Mouse (Mus musculus) heart, embryonic 12.5 days (tissue): ENCODE results near the gene Rita1. TPM values are rescaled to one million over a fixed set of nuclear protein-coding genes. Genes with fewer than 3 reads are reported as not detected.

Experiments used
- ATAC-seq: fragments of 200-750 bp; cut with Nextera tagmentation; 2 replicates; pipeline ENCODE4 v1.8.0; 2017; ENCODE audit warnings: moderate TSS enrichment, moderate library complexity; ENCODE audit not compliant: insufficient number of reproducible peaks, low FRiP score
- H3K27ac ChIP-seq: fragments of 300-500 bp; sonication (generic); 2 replicates; pipeline ENCODE4 v1.5.1; 2016; ENCODE audit warnings: mild to moderate bottlenecking, moderate library complexity; ENCODE audit not compliant: poor library complexity, severe bottlenecking
- H3K27me3 ChIP-seq: fragments of 300-500 bp; sonication (generic); replicated peaks from 2 replicates; pipeline ENCODE4 v1.6.1; 2016; ENCODE audit warnings: mild to moderate bottlenecking, moderate library complexity
- H3K36me3 ChIP-seq: fragments of 300-500 bp; sonication (generic); 2 replicates; pipeline ENCODE4 v1.6.1; 2016; ENCODE audit warnings: mild to moderate bottlenecking, moderate library complexity
- H3K4me1 ChIP-seq: fragments of 300-500 bp; sonication (generic); replicated peaks from 2 replicates; pipeline ENCODE4 v1.6.1; 2016; ENCODE audit warnings: mild to moderate bottlenecking
- H3K4me2 ChIP-seq: fragments of 300-500 bp; sonication (generic); 2 replicates; pipeline ENCODE4 v1.6.1; 2016; ENCODE audit warnings: mild to moderate bottlenecking, moderate library complexity
- H3K4me3 ChIP-seq: fragments of 300-500 bp; sonication (generic); 2 replicates; pipeline ENCODE4 v1.5.1; 2016; ENCODE audit warnings: mild to moderate bottlenecking
- H3K9ac ChIP-seq: fragments of 300-500 bp; sonication (generic); 2 replicates; pipeline ENCODE4 v1.6.1; 2016; ENCODE audit warnings: mild to moderate bottlenecking, moderate library complexity
- H3K9me3 ChIP-seq: fragments of 300-500 bp; sonication (generic); replicated peaks from 2 replicates; pipeline ENCODE4 v1.6.1; 2016; ENCODE audit warnings: mild to moderate bottlenecking, moderate library complexity
- WGBS: fragments of 180-500 bp; shearing (Covaris S2); methylation state at CpG from one replicate; pipeline ENCODE4 v1.1.7; 2016; 5-methylcytosine and 5-hydroxymethylcytosine counted together
- polyA plus RNA-seq: library from polyadenylated mRNA; unstranded; fragments of >200 nt; fragmentation: Nextera tagmentation; extraction: Ambion mirVana; gene quantifications from 2 replicates; pipeline ENCODE4 v1.2.1, GENCODE M21; 2016

Rita1 gene
- polyA plus RNA-seq, 1 experiment from 2014 or later = 9.1 TPM

DNA sequence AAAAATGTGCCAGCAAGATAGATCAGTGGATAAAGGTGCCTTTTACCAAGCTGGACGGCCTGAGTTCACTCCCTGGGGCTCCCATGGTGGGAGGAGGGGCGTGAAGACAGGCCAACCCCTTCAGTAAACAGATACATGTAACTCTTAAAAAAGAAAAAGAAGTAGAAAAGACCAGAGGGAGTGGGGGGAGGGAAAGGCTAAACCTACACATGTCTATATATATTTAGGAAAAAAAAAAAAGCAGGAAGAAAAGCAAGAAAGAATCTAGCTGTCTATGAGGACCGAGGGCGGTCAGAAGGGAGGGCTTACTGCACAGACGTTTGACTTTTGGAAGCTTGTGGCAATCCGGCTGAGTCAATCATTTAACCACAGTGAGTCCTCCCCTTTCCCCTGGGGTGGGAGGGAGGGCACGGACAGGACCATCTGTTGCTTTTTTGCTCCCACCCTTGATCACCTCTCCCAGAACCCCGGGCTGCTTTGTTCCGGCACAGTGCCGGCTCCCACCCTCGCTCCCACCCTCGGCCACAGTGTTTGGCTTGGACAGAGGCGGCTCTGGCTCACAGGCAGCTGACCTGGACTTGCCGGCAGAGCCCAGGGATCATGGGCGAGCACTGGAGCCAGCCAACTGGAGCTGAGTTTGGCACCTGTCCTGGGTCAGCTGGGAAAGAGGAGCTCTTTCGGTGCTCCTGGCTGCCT is 51.6 kb downstream of the Rita1 start:
- Histone ChIP-seq H3K9me3 (no peaks in the 10 kb centered on the region), H3K4me2 (peak overlapping the region; percentile 46; the same call in 1 of the 2 replicates), H3K4me1 (peaks cover 56% of the 10 kb centered on the region), H3K27ac (peak overlapping the region; percentile 37; the same call in 1 of the 2 replicates), H3K4me3 (no peak overlapping the region), H3K27me3 (no peaks in the 10 kb centered on the region), H3K9ac (no peak overlapping the region), H3K36me3 (peaks cover 19% of the 10 kb centered on the region)
- 0 out of 2 replicates have a peak, but pooled peaks have one; percentile 33 for ATAC-seq
- 26% methylated on average over 16 of the region's 16 CpGs for WGBS

DNA sequence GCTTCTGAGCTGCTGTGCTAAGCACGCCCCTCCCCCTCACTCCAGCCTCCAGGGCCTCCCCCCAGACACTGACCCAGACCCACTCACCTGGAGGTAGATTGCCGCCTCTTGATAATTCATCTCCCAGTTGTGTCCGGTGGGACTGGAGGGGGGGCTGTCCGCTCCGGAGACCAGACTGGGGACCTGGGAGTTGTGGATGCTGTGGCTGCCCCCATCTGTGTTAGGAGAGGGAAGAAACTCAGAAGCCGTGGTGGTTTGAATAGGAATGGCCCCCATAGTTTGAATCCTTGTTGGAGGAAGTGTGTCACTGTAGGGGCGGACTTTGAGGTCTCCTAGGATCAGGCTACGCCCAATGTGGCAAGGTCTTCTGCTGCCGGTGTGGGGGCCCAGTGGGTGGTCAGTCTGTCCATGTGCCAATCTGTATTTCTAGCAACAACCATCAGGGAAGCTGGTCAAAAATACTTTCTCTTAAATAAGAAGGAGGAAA is 52.2 kb downstream of the Rita1 start:
- H3K4me2 ChIP-seq = no peak overlapping the region
- H3K4me3 ChIP-seq = no peak overlapping the region
- no peaks in the 10 kb centered on the region for H3K9me3 ChIP-seq
- H3K4me1 ChIP-seq = peaks cover 50% of the 10 kb centered on the region
- no peak for ATAC-seq
- no peak overlapping the region for H3K9ac ChIP-seq
- H3K27me3 ChIP-seq = no peaks in the 10 kb centered on the region
- WGBS = 70% methylated on average over 9 of the region's 9 CpGs
- peaks cover 25% of the 10 kb centered on the region for H3K36me3 ChIP-seq
- no peak overlapping the region for H3K27ac ChIP-seq

DNA sequence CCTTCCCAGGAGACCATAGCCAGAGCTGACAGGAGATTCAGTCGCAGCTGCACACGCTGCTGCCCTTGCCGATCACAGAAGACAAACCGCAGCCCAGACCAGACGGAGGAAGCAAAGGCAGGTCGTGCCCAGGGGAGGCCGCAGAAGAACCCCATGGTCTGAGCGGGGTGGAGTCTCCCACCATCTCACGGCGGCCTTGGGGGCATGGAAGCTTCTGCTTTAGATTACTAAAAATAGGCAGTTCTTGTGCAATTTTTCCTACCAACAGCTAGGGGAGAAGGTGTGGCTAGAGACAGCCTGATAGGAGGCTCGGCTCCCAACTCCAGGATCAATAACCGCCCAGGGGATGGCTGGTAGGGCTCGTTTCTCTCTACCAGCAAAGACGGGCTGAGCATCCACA is 53.6 kb downstream of the Rita1 start:
- Histone ChIP-seq H3K36me3 (peaks cover 36% of the 10 kb centered on the region), H3K27ac (no peak overlapping the region), H3K27me3 (no peaks in the 10 kb centered on the region), H3K9me3 (no peaks in the 10 kb centered on the region), H3K9ac (0 out of 2 replicates have a peak overlapping the region, but pooled peaks have one; percentile 7), H3K4me3 (no peak overlapping the region), H3K4me2 (no peak overlapping the region), H3K4me1 (peaks cover 39% of the 10 kb centered on the region)
- no peak for ATAC-seq
- 55% methylated on average over 14 of the region's 14 CpGs for WGBS

DNA sequence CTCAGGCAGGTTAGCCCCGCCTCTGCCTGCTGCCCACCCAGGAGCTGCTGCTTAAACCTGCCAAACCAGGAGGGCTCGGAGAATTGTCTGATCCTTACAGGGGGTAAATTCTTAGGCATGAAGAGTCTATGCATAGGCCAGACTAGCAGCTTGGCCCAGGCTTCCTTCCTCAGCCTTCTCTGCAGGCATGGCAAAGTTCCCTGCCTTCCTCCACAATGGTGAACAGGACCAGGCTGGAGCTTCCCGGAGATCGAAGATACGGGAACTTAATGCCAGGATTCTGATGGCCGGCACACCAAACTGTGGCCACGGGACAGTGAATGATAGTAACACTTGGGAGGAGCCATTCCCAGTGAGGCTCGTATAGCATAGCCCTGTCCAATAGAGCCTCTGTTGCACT is 54.3 kb downstream of the Rita1 start:
- 78% methylated on average over 8 of the region's 8 CpGs for WGBS
- H3K9ac ChIP-seq = no peak overlapping the region
- no peak overlapping the region for H3K4me3 ChIP-seq
- no peaks in the 10 kb centered on the region for H3K9me3 ChIP-seq
- no peak for ATAC-seq
- no peak overlapping the region for H3K4me2 ChIP-seq
- H3K27me3 ChIP-seq = no peaks in the 10 kb centered on the region
- peaks cover 31% of the 10 kb centered on the region for H3K4me1 ChIP-seq
- peaks cover 44% of the 10 kb centered on the region for H3K36me3 ChIP-seq
- H3K27ac ChIP-seq = no peak overlapping the region

DNA sequence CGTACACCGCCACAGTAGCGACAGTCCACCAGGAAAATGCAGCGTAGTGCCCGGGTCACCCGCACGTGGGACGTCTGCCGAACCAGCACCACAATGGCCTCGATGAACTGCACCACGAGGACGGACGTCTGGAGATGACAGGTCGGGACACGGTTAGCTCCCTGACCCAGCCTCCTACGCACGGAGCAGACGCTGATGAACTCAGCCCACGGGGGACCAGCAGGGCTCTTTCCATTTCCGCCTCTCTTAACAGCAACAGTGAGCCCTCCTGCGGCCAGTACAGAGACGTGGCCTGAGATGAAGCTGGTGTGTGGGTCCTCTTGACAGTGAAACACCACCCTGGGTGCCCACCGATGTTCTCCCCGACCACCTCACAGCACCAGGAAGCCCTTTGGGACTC is 56.5 kb downstream of the Rita1 start:
- Histone ChIP-seq H3K9me3 (no peaks in the 10 kb centered on the region), H3K4me3 (no peak overlapping the region), H3K9ac (no peak overlapping the region), H3K36me3 (peaks cover 61% of the 10 kb centered on the region), H3K27me3 (no peaks in the 10 kb centered on the region), H3K4me1 (peaks cover 22% of the 10 kb centered on the region), H3K4me2 (no peak overlapping the region), H3K27ac (no peak overlapping the region)
- WGBS = 89% methylated on average over 24 of the region's 24 CpGs
- ATAC-seq = no peak

DNA sequence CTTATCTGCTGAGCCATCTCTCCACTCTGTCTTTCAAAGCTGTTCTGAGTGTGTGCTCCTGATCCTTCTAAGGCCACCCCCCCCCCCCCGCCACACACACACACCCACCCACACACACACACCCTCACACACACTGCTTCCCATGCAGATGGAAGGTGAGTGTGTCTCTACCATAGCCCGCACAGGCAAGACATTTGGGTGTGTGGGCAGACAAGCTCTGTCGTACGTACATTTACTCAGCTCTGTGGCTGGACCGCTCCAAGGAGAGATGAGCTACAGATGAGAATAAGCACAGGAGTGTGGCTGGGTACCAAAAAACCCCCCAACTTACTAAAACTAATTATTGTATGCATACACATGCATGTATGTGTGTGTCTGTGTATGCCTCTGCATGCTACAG is 61.7 kb downstream of the Rita1 start:
- Histone ChIP-seq H3K4me2 (no peak overlapping the region), H3K9ac (no peak overlapping the region), H3K4me1 (peaks cover 6% of the 10 kb centered on the region; the same call in 1 of the 2 replicates), H3K27me3 (no peaks in the 10 kb centered on the region), H3K27ac (no peak overlapping the region), H3K9me3 (no peaks in the 10 kb centered on the region), H3K36me3 (peaks cover 56% of the 10 kb centered on the region), H3K4me3 (no peak overlapping the region)
- no peak for ATAC-seq
- WGBS = 92% methylated on average over 5 of the region's 5 CpGs

DNA sequence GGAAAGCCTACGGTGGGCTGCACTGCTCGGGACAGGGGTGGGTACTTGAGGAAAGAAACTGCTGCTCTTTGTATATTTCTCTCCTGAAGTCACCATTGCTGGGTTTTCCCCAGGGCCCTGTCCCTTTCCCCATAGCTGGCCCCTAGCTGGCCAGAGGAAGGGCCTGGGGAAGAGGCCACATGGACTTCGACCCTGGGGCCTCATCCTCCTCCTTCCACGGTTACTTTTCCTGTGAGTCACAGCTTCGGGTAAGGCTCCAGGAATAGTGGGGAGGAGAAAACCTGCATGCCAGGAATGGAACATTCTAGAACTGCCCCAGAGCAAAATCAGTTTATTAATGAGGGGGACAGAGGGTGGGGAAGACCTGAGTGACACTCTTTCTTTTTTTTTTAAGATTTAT is 62.3 kb downstream of the Rita1 start:
- H3K36me3 ChIP-seq = peaks cover 51% of the 10 kb centered on the region
- no peak for ATAC-seq
- no peaks in the 10 kb centered on the region for H3K27me3 ChIP-seq
- H3K9ac ChIP-seq = no peak overlapping the region
- 74% methylated on average over 5 of the region's 5 CpGs for WGBS
- H3K4me1 ChIP-seq = peaks cover 6% of the 10 kb centered on the region; the same call in 1 of the 2 replicates
- H3K4me3 ChIP-seq = no peak overlapping the region
- no peaks in the 10 kb centered on the region for H3K9me3 ChIP-seq
- H3K4me2 ChIP-seq = no peak overlapping the region
- no peak overlapping the region for H3K27ac ChIP-seq

DNA sequence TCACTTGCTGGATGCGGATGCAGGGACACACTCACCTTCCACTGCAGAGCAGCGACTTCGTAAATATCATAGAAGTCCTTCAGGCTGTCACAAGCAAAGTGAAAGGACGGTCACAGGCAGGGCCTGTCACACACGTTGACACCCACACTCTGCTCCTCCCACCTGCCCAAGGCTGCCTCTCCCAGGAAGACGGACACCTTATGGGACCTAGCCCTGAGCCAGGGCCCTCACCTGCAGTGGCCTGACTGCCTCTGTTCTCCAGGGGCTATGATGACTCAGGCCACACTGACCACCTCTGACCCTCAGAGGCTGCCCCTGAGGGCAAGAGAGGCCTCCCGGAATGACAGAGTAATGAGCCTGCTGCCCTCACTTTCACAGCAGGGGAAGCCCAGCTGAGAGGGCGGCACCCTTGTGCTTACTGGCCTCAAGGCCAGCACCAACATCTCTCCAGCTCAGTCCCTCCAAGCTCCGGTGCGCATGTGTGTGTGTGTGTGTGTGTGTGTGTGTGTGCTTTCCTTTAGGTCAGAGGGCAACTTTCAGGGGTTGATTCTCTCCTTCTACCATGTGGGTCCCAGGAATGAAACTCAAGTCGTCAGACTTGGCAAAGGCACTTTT is 64.0 kb downstream of the Rita1 start:
- H3K36me3 ChIP-seq = peaks cover 50% of the 10 kb centered on the region
- H3K4me1 ChIP-seq = peaks cover 6% of the 10 kb centered on the region; the same call in 1 of the 2 replicates
- ATAC-seq = no peak
- H3K27ac ChIP-seq = no peak overlapping the region
- no peaks in the 10 kb centered on the region for H3K9me3 ChIP-seq
- H3K4me2 ChIP-seq = no peak overlapping the region
- 64% methylated on average over 11 of the region's 11 CpGs for WGBS
- H3K27me3 ChIP-seq = no peaks in the 10 kb centered on the region
- H3K4me3 ChIP-seq = no peak overlapping the region
- no peak overlapping the region for H3K9ac ChIP-seq

Other genes starting within 250 kb of the Rita1 start
- 0.11 TPM in 1 of 2 replicates, not detected in the other for gene Lhx5, start 180.9 kb downstream of the Rita1 start, polyA plus RNA-seq
- 9.1 and 10.6 TPM in 2 replicates for gene Sdsl, start 139.8 kb downstream of the Rita1 start, polyA plus RNA-seq
- not detected in 2 replicates for gene Sds, start 136.1 kb downstream of the Rita1 start, polyA plus RNA-seq
- 47.4 and 50.6 TPM in 2 replicates for gene Plbd2, start 109.0 kb downstream of the Rita1 start, polyA plus RNA-seq
- gene Slc8b1, start 101.4 kb downstream of the Rita1 start, polyA plus RNA-seq = 4.3 and 4.5 TPM in 2 replicates
- gene Tpcn1, start 23.9 kb downstream of the Rita1 start, polyA plus RNA-seq = 17.1 and 17.3 TPM in 2 replicates
- 0.19 and 0.33 TPM in 2 replicates for gene Iqcd, start 23.6 kb downstream of the Rita1 start, polyA plus RNA-seq
- 38.7 and 38.8 TPM in 2 replicates for gene Ddx54, start 150 bp upstream of the Rita1 start, polyA plus RNA-seq
- gene Cfap73, start 21.6 kb upstream of the Rita1 start, polyA plus RNA-seq = not detected in 2 replicates
- gene Rasal1, start 36.2 kb upstream of the Rita1 start, polyA plus RNA-seq = 0.21 TPM in 1 of 2 replicates, not detected in the other
- 0.24 and 0.28 TPM in 2 replicates for gene Dtx1, start 99.3 kb upstream of the Rita1 start, polyA plus RNA-seq
- gene Oas2, start 137.3 kb upstream of the Rita1 start, polyA plus RNA-seq = 0.08 and 0.11 TPM in 2 replicates
- gene Oas3, start 165.1 kb upstream of the Rita1 start, polyA plus RNA-seq = 0.33 and 0.36 TPM in 2 replicates
- not detected in 2 replicates for gene Oas1e, start 182.9 kb upstream of the Rita1 start, polyA plus RNA-seq
- 0.19 and 0.63 TPM in 2 replicates for gene Oas1c, start 199.9 kb upstream of the Rita1 start, polyA plus RNA-seq
- gene Oas1f, start 234.8 kb upstream of the Rita1 start, polyA plus RNA-seq = not detected in 2 replicates
- not detected in 2 replicates for gene Oas1h, start 248.8 kb upstream of the Rita1 start, polyA plus RNA-seq